Mouse (Mus musculus) MEL (cell line): Measurements from ENCODE around the gene Garnl3.

Source experiments
- CHD1 ChIP-seq: IDR thresholded peaks from 2 replicates; pipeline ENCODE4 v1.6.1; 2012; ENCODE audit warnings: low read depth, mild to moderate bottlenecking, inconsistent platforms, low read length, improper control_type of control experiment
- CTCF ChIP-seq, 3 experiments: IDR thresholded peaks in 2 of 3; conservative IDR thresholded peaks in 1 of 3; 2 replicates each; pipeline ENCODE4 v1.5.1; 2011 to 2012; ENCODE audit warnings: low read length in 3 of 3, low read depth in 2 of 3, mild to moderate bottlenecking in 2 of 3, improper control_type of control experiment in 1 of 3, inconsistent platforms in 1 of 3, mixed read lengths in 1 of 3, moderate library complexity in 1 of 3; ENCODE audit not compliant: control insufficient read depth in 1 of 3, insufficient read depth in 1 of 3, poor library complexity in 1 of 3, severe bottlenecking in 1 of 3
- EP300 ChIP-seq, 2 experiments: IDR thresholded peaks; 2 replicates each; pipeline ENCODE4 v1.6.1; 2011; ENCODE audit warnings: improper control_type of control experiment in 2 of 2, low read length in 2 of 2, low read depth in 1 of 2, mild to moderate bottlenecking in 1 of 2
- GATA1 ChIP-seq: IDR thresholded peaks from 2 replicates; pipeline ENCODE4 v1.6.1; 2011; ENCODE audit warnings: low read depth, low read length, improper control_type of control experiment
- MAX ChIP-seq: IDR thresholded peaks from 2 replicates; pipeline ENCODE4 v1.6.1; 2011; ENCODE audit warnings: low read length, improper control_type of control experiment
- NELFE ChIP-seq: IDR thresholded peaks from 2 replicates; pipeline ENCODE4 v1.6.1; 2011; ENCODE audit warnings: low read depth, low read length, improper control_type of control experiment
- POLR2A ChIP-seq, 2 experiments: IDR thresholded peaks; 2 replicates each; pipeline ENCODE4 v1.6.1; 2011 to 2012; ENCODE audit warnings: low read length in 2 of 2, mild to moderate bottlenecking in 2 of 2, control low read depth in 1 of 2, improper control_type of control experiment in 1 of 2, low read depth in 1 of 2, moderate library complexity in 1 of 2; ENCODE audit not compliant: control insufficient read depth in 1 of 2, insufficient read depth in 1 of 2, poor library complexity in 1 of 2
- RAD21 ChIP-seq: IDR thresholded peaks from 2 replicates; pipeline ENCODE4 v1.6.1; 2011; ENCODE audit warnings: mild to moderate bottlenecking, low read depth, low read length, improper control_type of control experiment
- TBP ChIP-seq: IDR thresholded peaks from 2 replicates; pipeline ENCODE4 v1.8.0; 2011; ENCODE audit warnings: low read depth, low read length, improper control_type of control experiment
- TCF12 ChIP-seq: IDR thresholded peaks from 2 replicates; pipeline ENCODE4 v1.6.1; 2014; ENCODE audit warnings: low read depth, mild to moderate bottlenecking, inconsistent platforms, low read length, improper control_type of control experiment, moderate library complexity
- UBTF ChIP-seq: IDR thresholded peaks from 2 replicates; pipeline ENCODE4 v1.6.1; 2012; ENCODE audit warnings: low read depth, mild to moderate bottlenecking, inconsistent platforms, low read length, improper control_type of control experiment, moderate library complexity, borderline replicate concordance; ENCODE audit not compliant: insufficient read depth
- USF1 ChIP-seq: IDR thresholded peaks from 2 replicates; pipeline ENCODE4 v1.6.1; 2014; ENCODE audit warnings: low read depth, mild to moderate bottlenecking, inconsistent platforms, low read length, improper control_type of control experiment, moderate library complexity
- ZNF384 ChIP-seq: IDR thresholded peaks from 2 replicates; pipeline ENCODE4 v1.6.1; 2012; ENCODE audit warnings: low read depth, mild to moderate bottlenecking, inconsistent platforms, low read length, improper control_type of control experiment

DNA sequence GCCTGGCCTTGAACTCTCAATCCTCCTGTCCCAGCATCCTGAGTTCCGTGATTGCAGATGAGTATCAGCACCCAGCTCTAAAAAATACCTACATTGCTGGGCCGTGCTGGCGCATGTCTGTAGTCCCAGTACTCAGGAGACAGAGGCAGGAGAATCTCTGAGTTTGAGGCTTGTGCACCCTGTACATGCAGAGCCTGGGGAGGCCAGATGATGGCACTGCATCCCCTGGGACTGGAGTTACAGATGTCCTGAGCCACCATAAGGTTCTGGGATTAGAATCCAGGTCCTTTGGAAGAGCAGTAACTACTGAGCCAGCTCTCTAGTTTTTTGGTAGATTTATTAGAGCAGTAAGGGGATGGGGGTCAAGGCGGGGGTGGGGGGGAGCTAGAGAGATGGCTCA, 191.0 kb downstream of the Garnl3 start:
- no peak for TF ChIP-seq EP300 (IDR thresholded peaks at IDR 0.05; ENCODE audit: low read depth in 1 of 2, low read length in 2 of 2)
- no peak for TF ChIP-seq POLR2A (IDR thresholded peaks at IDR 0.05; ENCODE audit: control insufficient read depth in 1 of 2, insufficient read depth in 1 of 2, low read depth in 1 of 2, low read length in 2 of 2, poor library complexity in 1 of 2)
- no peak for TF ChIP-seq GATA1
- peak in 1 of 3 experiments; percentile 24; a peak in 1 of 6 replicates for TF ChIP-seq CTCF (IDR thresholded peaks at IDR 0.05 in 2 of 3, conservative IDR thresholded peaks at IDR 0.05 in 1 of 3; ENCODE audit: control insufficient read depth in 1 of 3, insufficient read depth in 1 of 3, low read depth in 2 of 3, low read length in 3 of 3, poor library complexity in 1 of 3, severe bottlenecking in 1 of 3)
- no peak for TF ChIP-seq NELFE
- TF ChIP-seq USF1 = no peak
- TF ChIP-seq TBP = no peak
- TF ChIP-seq RAD21 = no peak
- no peak for TF ChIP-seq UBTF
- no peak for TF ChIP-seq TCF12
- no peak for TF ChIP-seq CHD1
- no peak for TF ChIP-seq MAX
- no peak for TF ChIP-seq ZNF384
